Mouse (Mus musculus) intestine, embryonic 16.5 days (tissue): ENCODE results near the gene Ano1. TPM values are rescaled to one million over a fixed set of nuclear protein-coding genes. Genes with fewer than 3 reads are reported as not detected.

Source experiments
- ATAC-seq: fragments of 200-750 bp; cut with Nextera tagmentation; 2 replicates; pipeline ENCODE4 v1.8.0; 2017; ENCODE audit warnings: moderate TSS enrichment, moderate library complexity
- H3K27ac ChIP-seq: fragments of 300-500 bp; sonication (generic); 2 replicates; pipeline ENCODE4 v1.5.1; 2014; ENCODE audit warnings: mild to moderate bottlenecking, low read length
- H3K27me3 ChIP-seq: fragments of 300-500 bp; sonication (generic); replicated peaks from 2 replicates; pipeline ENCODE4 v1.6.1; 2014; ENCODE audit warnings: low read length, control low read depth, mixed read lengths; ENCODE audit not compliant: control insufficient read depth, insufficient read depth
- H3K36me3 ChIP-seq: fragments of 300-500 bp; sonication (generic); 2 replicates; pipeline ENCODE4 v1.6.1; 2014; ENCODE audit warnings: low read length, control low read depth; ENCODE audit not compliant: control insufficient read depth, insufficient read depth
- H3K4me1 ChIP-seq: fragments of 300-500 bp; sonication (generic); 2 replicates; pipeline ENCODE4 v1.6.1; 2014; ENCODE audit warnings: low read length, control low read depth, mixed read lengths; ENCODE audit not compliant: control insufficient read depth, insufficient read depth
- H3K4me2 ChIP-seq: fragments of 300-500 bp; sonication (generic); 2 replicates; pipeline ENCODE4 v1.6.1; 2014; ENCODE audit warnings: low read depth, low read length, control low read depth
- H3K4me3 ChIP-seq: fragments of 300-500 bp; sonication (generic); 2 replicates; pipeline ENCODE4 v1.5.1; 2014; ENCODE audit warnings: mild to moderate bottlenecking, low read length
- H3K9ac ChIP-seq: fragments of 300-500 bp; sonication (generic); 2 replicates; pipeline ENCODE4 v1.6.1; 2014; ENCODE audit warnings: low read depth, low read length
- H3K9me3 ChIP-seq: fragments of 300-500 bp; sonication (generic); 2 replicates; pipeline ENCODE4 v1.6.1; 2016; ENCODE audit warnings: low read length, control low read depth; ENCODE audit not compliant: control insufficient read depth
- WGBS: fragments of 180-500 bp; shearing (Covaris S2); extraction: QIAGEN DNeasy Blood & Tissue Kit; methylation state at CpG from one replicate; pipeline ENCODE4 v1.1.7; 2014; 5-methylcytosine and 5-hydroxymethylcytosine counted together
- polyA plus RNA-seq: library from polyadenylated mRNA; unstranded; fragments of >200 nt; fragmentation: Nextera tagmentation; extraction: Ambion mirVana; gene quantifications from 2 replicates; pipeline ENCODE4 v1.2.1, GENCODE M21; 2015

Gene Ano1
- polyA plus RNA-seq, 1 experiment from 2014 or later: 19.9 TPM

GRCm38 (mm10) chr7:144568091-144568490 lies 183.7 kb downstream of the Ano1 start:
- H3K9ac ChIP-seq: no peak overlapping the region
- no peak overlapping the region for H3K4me3 ChIP-seq
- H3K27ac ChIP-seq: no peak overlapping the region
- peaks cover 3% of the 10 kb centered on the region; the same call in 1 of the 2 replicates for H3K4me1 ChIP-seq
- H3K9me3 ChIP-seq: no peaks in the 10 kb centered on the region
- ATAC-seq: no peak
- no peak overlapping the region for H3K4me2 ChIP-seq
- 0 out of 2 replicates have a peak, but pooled peaks cover 5% of the 10 kb centered on the region for H3K27me3 ChIP-seq
- H3K36me3 ChIP-seq: no peaks in the 10 kb centered on the region

- Histone ChIP-seq H3K27ac (no peak overlapping the region), H3K27me3 (0 out of 2 replicates have a peak, but pooled peaks cover 5% of the 10 kb centered on the region), H3K9ac (no peak overlapping the region), H3K4me2 (no peak overlapping the region), H3K9me3 (no peaks in the 10 kb centered on the region), H3K4me1 (peaks cover 3% of the 10 kb centered on the region; the same call in 1 of the 2 replicates), H3K4me3 (no peak overlapping the region), H3K36me3 (no peaks in the 10 kb centered on the region)
- ATAC-seq: no peak
- WGBS: 74% methylated on average over 3 of the region's 3 CpGs
Observed at GRCm38 (mm10) chr7:144566921-144567682, 184.7 kb downstream of the Ano1 start.

- no peak overlapping the region for H3K4me2 ChIP-seq
- no peak for ATAC-seq
- H3K9me3 ChIP-seq: no peaks in the 10 kb centered on the region
- H3K4me1 ChIP-seq: peaks cover 3% of the 10 kb centered on the region; the same call in 1 of the 2 replicates
- H3K36me3 ChIP-seq: no peaks in the 10 kb centered on the region
- 0 out of 2 replicates have a peak, but pooled peaks cover 5% of the 10 kb centered on the region for H3K27me3 ChIP-seq
- no peak overlapping the region for H3K4me3 ChIP-seq
- H3K9ac ChIP-seq: no peak overlapping the region
- 62% methylated on average over 9 of the region's 9 CpGs for WGBS
- no peak overlapping the region for H3K27ac ChIP-seq
Observed at GRCm38 (mm10) chr7:144563456-144564155, 188.2 kb downstream of the Ano1 start.

- peaks cover 3% of the 10 kb centered on the region; the same call in 1 of the 2 replicates for H3K4me1 ChIP-seq
- H3K36me3 ChIP-seq: no peaks in the 10 kb centered on the region
- H3K4me3 ChIP-seq: no peak overlapping the region
- no peak overlapping the region for H3K27ac ChIP-seq
- H3K27me3 ChIP-seq: 0 out of 2 replicates have a peak, but pooled peaks cover 4% of the 10 kb centered on the region
- H3K9me3 ChIP-seq: no peaks in the 10 kb centered on the region
- ATAC-seq: no peak
- WGBS: 30% methylated on average over 3 of the region's 3 CpGs
- H3K4me2 ChIP-seq: no peak overlapping the region
- no peak overlapping the region for H3K9ac ChIP-seq
Observed at GRCm38 (mm10) chr7:144562016-144562415, 189.8 kb downstream of the Ano1 start.

GRCm38 (mm10) chr7:144560594-144560993 lies 191.2 kb downstream of the Ano1 start:
- H3K4me3 ChIP-seq: no peak overlapping the region
- no peak overlapping the region for H3K4me2 ChIP-seq
- H3K9ac ChIP-seq: no peak overlapping the region
- 0 out of 2 replicates have a peak, but pooled peaks cover 3% of the 10 kb centered on the region for H3K27me3 ChIP-seq
- H3K9me3 ChIP-seq: no peaks in the 10 kb centered on the region
- 88% methylated on average over 4 of the region's 4 CpGs for WGBS
- H3K4me1 ChIP-seq: peaks cover 3% of the 10 kb centered on the region; the same call in 1 of the 2 replicates
- ATAC-seq: no peak
- H3K36me3 ChIP-seq: no peaks in the 10 kb centered on the region
- H3K27ac ChIP-seq: no peak overlapping the region

- Histone ChIP-seq H3K36me3 (no peaks in the 10 kb centered on the region), H3K4me3 (no peak overlapping the region)
- WGBS: 52% methylated on average over 6 of the region's 6 CpGs
Observed at GRCm38 (mm10) chr7:144558552-144558951, 193.2 kb downstream of the Ano1 start.

GRCm38 (mm10) chr7:144554123-144554472 lies 197.7 kb downstream of the Ano1 start:
- Histone ChIP-seq H3K36me3 (peaks cover 2% of the 10 kb centered on the region), H3K27ac (peak overlapping the region; percentile 46; the same call in 1 of the 2 replicates), H3K9ac (peak overlapping the region; percentile 66), H3K4me1 (peaks cover 18% of the 10 kb centered on the region), H3K4me2 (peak overlapping the region; percentile 63), H3K27me3 (no peaks in the 10 kb centered on the region), H3K9me3 (no peaks in the 10 kb centered on the region), H3K4me3 (peak overlapping the region; percentile 89)
- ATAC-seq: no peak
- 22% methylated on average over 8 of the region's 8 CpGs for WGBS

More at GRCm38 (mm10) chr7:144558552-144558951, 193.2 kb downstream of the Ano1 start:
- Histone ChIP-seq H3K27ac (no peak overlapping the region), H3K27me3 (no peaks in the 10 kb centered on the region), H3K9ac (no peak overlapping the region), H3K4me1 (peaks cover 3% of the 10 kb centered on the region), H3K4me2 (no peak overlapping the region), H3K9me3 (no peaks in the 10 kb centered on the region)
- ATAC-seq: no peak

GRCm38 (mm10) chr7:144553237-144554122 lies 198.3 kb downstream of the Ano1 start, which contains the start of gene Ppfia1:
Ppfia1 (minus strand) TSS chr7:144553729.
- H3K4me1 ChIP-seq: peaks cover 18% of the 10 kb centered on the region
- peak; percentile 99 for ATAC-seq
- peak within 1 kb of the TSS; percentile 46; the same call in 1 of the 2 replicates for H3K27ac ChIP-seq
- H3K27me3 ChIP-seq: no peaks in the 10 kb centered on the region
- H3K9ac ChIP-seq: peak within 1 kb of the TSS; percentile 94
- H3K4me2 ChIP-seq: peak within 1 kb of the TSS; percentile 63
- WGBS: under 1% methylated on average over 94 of the region's 97 CpGs
- H3K36me3 ChIP-seq: peaks cover 2% of the 10 kb centered on the region
- no peaks in the 10 kb centered on the region for H3K9me3 ChIP-seq
- H3K4me3 ChIP-seq: peak within 1 kb of the TSS; percentile 89
